In the genomic region with DNA sequence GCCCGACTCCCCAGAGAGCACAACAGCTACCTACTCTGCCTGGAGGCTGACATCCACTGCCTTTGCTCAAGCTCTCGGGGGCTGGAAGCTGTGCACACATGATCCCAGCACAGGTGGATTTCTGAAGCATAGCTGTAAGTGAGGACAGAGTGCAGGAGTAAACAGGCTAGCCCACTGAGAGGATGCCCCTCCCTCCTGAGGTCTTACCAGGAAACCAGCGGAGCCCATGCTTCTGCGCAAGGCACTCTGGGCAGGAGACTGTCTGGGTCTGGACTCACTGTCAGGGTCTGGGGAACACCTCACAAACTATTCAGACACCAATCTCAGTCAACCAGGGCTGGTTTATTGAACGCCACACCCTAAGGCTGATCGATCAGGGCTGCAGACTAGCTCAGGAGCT, we compare ENCODE assay signal across 20 mouse cellular contexts.
A peak's percentile ranks its signal among the peaks of the same experiment; 100 is the strongest.
DNase-seq lines count a peak whose midpoint lies in the region; ATAC-seq lines count a peak whose summit lies in the region.
"Had no signal": no experiment of that assay in that cellular context is flagged by ENCODE, and none has a peak within 500 bp of the region (broad histone marks: within the 10 kb centered on the region; RNA-seq: fewer than 3 reads in every experiment).

No protein-coding gene starts in this region.

- 80% methylated on average over 6 of the region's 6 CpGs for WGBS in midbrain, embryonic 13.5 days
- 80% methylated on average over 6 of the region's 6 CpGs for WGBS in midbrain, embryonic 16.5 days

- peak; percentile 43 to 48 for DNase-seq in CD8-positive naive resting alpha-beta T cell, adult 2 months (ENCODE audit: low read depth in 2 of 2, low spot score in 2 of 2)
- DNase-seq in induced T-regulatory cell, adult 2 months (ENCODE audit: low read depth) = peak; percentile 30
- peak; percentile 54 to 59 for DNase-seq in thymus, postnatal 10 days (ENCODE audit: low spot score in 2 of 2)
- no peak for DNase-seq in right cerebral cortex, adult 2 months (ENCODE audit: low spot score in 2 of 2)
- no peak for DNase-seq in urinary bladder, postnatal 25 days (ENCODE audit: low spot score)
- DNase-seq in liver = no peak
- DNase-seq: adrenal gland, adult 2 months; cerebellum, postnatal 14 days; gastrocnemius, postnatal 36 days; heart, postnatal 36 days; left cerebral cortex, postnatal 4 days; right cerebral cortex, adult 18-20 months had no signal

- no peak overlapping the region for H3K9ac ChIP-seq in midbrain, embryonic 13.5 days (replicated peaks)
- no peak overlapping the region for H3K9ac ChIP-seq in midbrain, embryonic 16.5 days (ENCODE audit: low read depth, low read length)
- H3K9ac ChIP-seq: forebrain, embryonic 12.5 days; liver, embryonic 12.5 days had no signal

- H3K4me2 ChIP-seq in midbrain, embryonic 13.5 days (replicated peaks) = no peak overlapping the region
- no peak overlapping the region for H3K4me2 ChIP-seq in midbrain, embryonic 16.5 days (ENCODE audit: low read length)
- H3K4me2 ChIP-seq: forebrain, embryonic 12.5 days; liver, embryonic 12.5 days had no signal

- H3K4me1 ChIP-seq in midbrain, embryonic 13.5 days (replicated peaks) = peaks cover 27% of the 10 kb centered on the region
- H3K4me1 ChIP-seq in midbrain, embryonic 16.5 days (ENCODE audit: control insufficient read depth, insufficient read depth, low read length) = peaks cover 9% of the 10 kb centered on the region; the same call in 1 of the 2 replicates
- H3K4me1 ChIP-seq: liver, embryonic 12.5 days; megakaryocyte, embryonic 14.5 days had no signal

- no peak overlapping the region for H3K4me3 ChIP-seq in midbrain, embryonic 13.5 days (replicated peaks)
- H3K4me3 ChIP-seq in midbrain, embryonic 16.5 days (ENCODE audit: low read depth, low read length) = no peak overlapping the region
- H3K4me3 ChIP-seq: forebrain, embryonic 12.5 days; heart, embryonic 10.5 days; layer of hippocampus, adult 2 months; liver, embryonic 12.5 days; megakaryocyte, embryonic 14.5 days had no signal

- ATAC-seq in midbrain, embryonic 13.5 days = peak; percentile 34
- no peak for ATAC-seq in midbrain, embryonic 16.5 days
- ATAC-seq: liver, embryonic 12.5 days had no signal

- no peaks in the 10 kb centered on the region for H3K9me3 ChIP-seq in midbrain, embryonic 13.5 days
- no peaks in the 10 kb centered on the region for H3K9me3 ChIP-seq in midbrain, embryonic 16.5 days (replicated peaks; ENCODE audit: control insufficient read depth, low read length, poor library complexity, severe bottlenecking)
- H3K9me3 ChIP-seq: forebrain, embryonic 12.5 days; heart, embryonic 10.5 days; liver, embryonic 12.5 days; megakaryocyte, embryonic 14.5 days had no signal

- H3K36me3 ChIP-seq in midbrain, embryonic 13.5 days = no peaks in the 10 kb centered on the region
- H3K36me3 ChIP-seq in midbrain, embryonic 16.5 days (ENCODE audit: control insufficient read depth, insufficient read depth, low read length) = no peaks in the 10 kb centered on the region
- H3K36me3 ChIP-seq: forebrain, embryonic 12.5 days; heart, embryonic 10.5 days; liver, embryonic 12.5 days had no signal

- peaks cover 42% of the 10 kb centered on the region for H3K27me3 ChIP-seq in midbrain, embryonic 13.5 days
- no peaks in the 10 kb centered on the region; the same call in 1 of the 2 replicates for H3K27me3 ChIP-seq in midbrain, embryonic 16.5 days (ENCODE audit: control insufficient read depth, insufficient read depth, low read depth, low read length)
- H3K27me3 ChIP-seq: liver, embryonic 12.5 days had no signal

- no peak overlapping the region for H3K27ac ChIP-seq in midbrain, embryonic 13.5 days
- no peak overlapping the region for H3K27ac ChIP-seq in midbrain, embryonic 16.5 days (ENCODE audit: low read length)
- H3K27ac ChIP-seq: forebrain, embryonic 12.5 days; heart, embryonic 10.5 days; kidney, postnatal 0 days; layer of hippocampus, adult 2 months; liver, embryonic 12.5 days had no signal

Comparison
In these comparisons a context has a peak if more than half of its experiments do, and no peak if none do; other contexts are left out.
1. DNase-seq: peak in CD8-positive naive resting alpha-beta T cell, adult 2 months (2 of 2), induced T-regulatory cell, adult 2 months (single experiment) and thymus, postnatal 10 days (2 of 2); none in right cerebral cortex, adult 2 months (0 of 2), urinary bladder, postnatal 25 days (single experiment) and liver (single experiment).